Mouse (Mus musculus) heart, embryonic 13.5 days (tissue): ENCODE data around the gene Ate1. TPM values are rescaled to one million over a fixed set of nuclear protein-coding genes. Genes with fewer than 3 reads are reported as not detected.

ENCODE experiments used
- ATAC-seq: fragments of 200-750 bp; cut with Nextera tagmentation; 2 replicates; pipeline ENCODE4 v1.8.0; 2017; ENCODE audit warnings: moderate TSS enrichment; ENCODE audit not compliant: insufficient number of reproducible peaks, low FRiP score, low TSS enrichment; ENCODE audit errors: extremely low read depth
- H3K27ac ChIP-seq: fragments of 300-500 bp; sonication (generic); replicated peaks from 2 replicates; pipeline ENCODE4 v1.5.1; 2015; ENCODE audit warnings: moderate library complexity, mild to moderate bottlenecking, inconsistent platforms
- H3K27me3 ChIP-seq: fragments of 300-500 bp; sonication (generic); replicated peaks from 2 replicates; pipeline ENCODE4 v1.6.1; 2015; ENCODE audit warnings: mild to moderate bottlenecking, inconsistent platforms
- H3K36me3 ChIP-seq: fragments of 300-500 bp; sonication (generic); 2 replicates; pipeline ENCODE4 v1.6.1; 2015; ENCODE audit warnings: mild to moderate bottlenecking, inconsistent platforms
- H3K4me1 ChIP-seq: fragments of 300-500 bp; sonication (generic); 2 replicates; pipeline ENCODE4 v1.6.1; 2015; ENCODE audit warnings: inconsistent platforms
- H3K4me2 ChIP-seq: fragments of 300-500 bp; sonication (generic); 2 replicates; pipeline ENCODE4 v1.6.1; 2015; ENCODE audit warnings: inconsistent platforms, mild to moderate bottlenecking, moderate library complexity
- H3K4me3 ChIP-seq: fragments of 300-500 bp; sonication (generic); 2 replicates; pipeline ENCODE4 v1.5.1; 2015; ENCODE audit warnings: moderate library complexity, mild to moderate bottlenecking, inconsistent platforms
- H3K9ac ChIP-seq: fragments of 300-500 bp; sonication (generic); 2 replicates; pipeline ENCODE4 v1.6.1; 2015; ENCODE audit warnings: inconsistent platforms, mild to moderate bottlenecking, moderate library complexity
- H3K9me3 ChIP-seq: fragments of 300-500 bp; sonication (generic); 2 replicates; pipeline ENCODE4 v1.6.1; 2016; ENCODE audit warnings: inconsistent platforms
- WGBS: fragments of 180-500 bp; shearing (Covaris S2); methylation state at CpG from one replicate; pipeline ENCODE4 v1.1.7; 2015; ENCODE audit warnings: mixed read lengths; 5-methylcytosine and 5-hydroxymethylcytosine counted together
- polyA plus RNA-seq: library from polyadenylated mRNA; unstranded; fragments of >200 nt; fragmentation: Nextera tagmentation; extraction: Ambion mirVana; gene quantifications from 2 replicates; pipeline ENCODE4 v1.2.1, GENCODE M21; 2015

Ate1 gene
- 49.6 and 59.6 TPM in 2 replicates for polyA plus RNA-seq

DNA sequence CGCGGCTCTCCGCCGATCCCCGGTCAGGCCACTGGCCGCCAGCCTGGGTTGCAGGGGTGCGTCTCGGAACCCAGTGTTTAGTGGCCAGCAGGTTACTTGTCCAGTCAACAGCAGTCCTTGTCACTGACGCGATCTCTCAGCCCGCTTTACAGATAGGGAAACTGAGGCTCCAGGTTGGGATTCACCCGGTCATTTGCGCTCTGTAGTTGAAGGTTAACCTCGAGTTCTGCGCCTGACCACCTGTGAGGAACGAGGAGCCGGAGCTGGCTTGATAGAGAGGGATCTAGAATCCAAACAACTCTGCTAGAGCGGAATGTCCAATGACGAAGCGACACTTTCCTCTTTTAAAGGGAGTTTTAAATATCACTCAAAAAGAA is at the start of gene Ate1:
Ate1 (minus strand) TSS at position 321 of the 377 bp plus-strand sequence.
- WGBS: 18% methylated on average over 20 of the region's 20 CpGs
- H3K36me3 ChIP-seq: peaks cover 5% of the 10 kb centered on the region
- H3K9ac ChIP-seq: peak within 1 kb of the TSS; percentile 98
- no peaks in the 10 kb centered on the region for H3K27me3 ChIP-seq
- H3K4me3 ChIP-seq: peak within 1 kb of the TSS; percentile 94
- H3K9me3 ChIP-seq: no peaks in the 10 kb centered on the region
- H3K4me2 ChIP-seq: peak within 1 kb of the TSS; percentile 80
- peak within 1 kb of the TSS; percentile 98 for H3K27ac ChIP-seq
- peaks cover 29% of the 10 kb centered on the region for H3K4me1 ChIP-seq
- no peak for ATAC-seq

DNA sequence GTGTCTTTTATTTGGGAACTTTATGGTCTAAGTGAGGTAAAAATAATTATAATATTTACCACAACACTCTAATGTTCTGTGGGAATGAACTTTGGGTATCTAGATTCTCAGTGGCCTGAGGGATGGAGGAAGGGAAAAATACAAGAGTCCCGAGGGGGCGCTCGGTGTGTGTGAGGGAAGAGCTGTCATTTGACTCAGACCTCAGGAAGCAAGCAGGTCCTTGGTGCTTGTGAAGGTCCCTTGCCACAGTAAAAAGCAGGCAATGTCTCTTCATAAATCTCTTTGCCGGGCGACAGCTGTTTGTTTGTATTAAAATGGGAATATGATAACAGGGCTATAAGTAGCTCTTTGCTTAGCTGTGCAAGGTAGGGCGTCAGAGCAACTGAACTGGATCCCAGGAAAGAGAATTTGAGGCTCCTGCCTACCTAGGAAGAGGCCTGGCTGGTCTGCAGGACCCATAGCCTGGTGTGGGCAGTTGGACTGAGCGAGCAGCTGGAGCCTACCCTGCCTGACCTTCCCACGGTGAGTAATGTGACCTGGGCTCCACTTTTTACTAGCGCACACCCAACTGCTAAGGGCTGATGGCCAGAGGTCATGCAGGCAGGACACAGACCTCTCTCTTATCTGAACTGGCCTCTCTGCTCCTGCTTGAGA is 48.7 kb upstream of the Ate1 start:
- no peak for ATAC-seq
- H3K27me3 ChIP-seq: no peaks in the 10 kb centered on the region
- no peak overlapping the region for H3K4me2 ChIP-seq
- H3K9ac ChIP-seq: no peak overlapping the region
- peak overlapping the region; percentile 46 for H3K27ac ChIP-seq
- peaks cover 22% of the 10 kb centered on the region for H3K4me1 ChIP-seq
- no peaks in the 10 kb centered on the region for H3K36me3 ChIP-seq
- H3K9me3 ChIP-seq: no peaks in the 10 kb centered on the region
- WGBS: 31% methylated on average over 9 of the region's 9 CpGs
- H3K4me3 ChIP-seq: no peak overlapping the region

DNA sequence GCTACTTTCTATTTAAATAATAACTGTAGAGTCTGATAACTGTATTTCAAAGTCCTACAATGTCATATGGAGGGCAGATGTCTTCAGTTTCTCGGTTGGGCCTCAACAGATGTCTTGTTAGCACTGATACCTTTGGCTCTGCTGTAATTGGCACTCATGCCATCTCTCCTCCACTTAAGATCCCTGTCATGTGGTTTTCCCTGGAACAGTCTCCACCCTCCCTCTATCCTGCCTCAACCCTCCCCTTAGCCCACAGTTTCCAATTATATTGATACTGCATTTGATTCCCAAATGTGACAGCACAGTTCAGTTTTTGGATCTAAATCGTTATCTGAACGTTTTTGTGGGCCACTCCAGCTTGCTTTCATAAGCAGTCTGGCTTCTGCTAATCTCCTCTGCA is 44.4 kb upstream of the Ate1 start:
- no peak for ATAC-seq

DNA sequence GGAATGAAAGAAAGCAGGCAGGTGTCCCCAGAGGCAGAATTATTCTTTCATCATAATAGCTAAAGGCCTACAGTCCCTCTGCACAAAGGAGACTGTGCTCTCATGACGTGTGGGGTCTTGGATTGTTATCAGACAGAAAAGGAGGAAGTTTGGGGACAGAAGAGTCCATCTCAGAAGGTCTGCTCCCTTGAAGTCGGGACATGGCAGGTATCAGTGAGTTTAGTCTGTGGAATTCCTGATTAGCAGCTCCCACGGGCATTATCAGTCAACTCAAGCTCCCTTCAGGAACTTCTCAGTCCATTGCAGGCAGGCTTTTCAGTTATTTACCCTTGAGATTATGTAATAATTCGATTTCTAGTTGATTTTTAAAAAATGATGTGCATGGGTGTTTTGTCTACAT is 43.7 kb upstream of the Ate1 start:
- no peak for ATAC-seq
- no peak overlapping the region for H3K4me2 ChIP-seq
- H3K9me3 ChIP-seq: no peaks in the 10 kb centered on the region
- no peak overlapping the region for H3K9ac ChIP-seq
- WGBS: 28% methylated on average over 4 of the region's 4 CpGs
- H3K36me3 ChIP-seq: no peaks in the 10 kb centered on the region
- 0 out of 2 replicates have a peak overlapping the region, but pooled peaks have one; percentile 8 for H3K27ac ChIP-seq
- H3K27me3 ChIP-seq: no peaks in the 10 kb centered on the region
- peaks cover 17% of the 10 kb centered on the region for H3K4me1 ChIP-seq
- H3K4me3 ChIP-seq: no peak overlapping the region

More for the DNA sequence above, 44.4 kb upstream of the Ate1 start:
- Histone ChIP-seq H3K27ac (no peak overlapping the region), H3K9me3 (no peaks in the 10 kb centered on the region), H3K4me2 (no peak overlapping the region), H3K9ac (no peak overlapping the region), H3K27me3 (no peaks in the 10 kb centered on the region), H3K4me3 (no peak overlapping the region), H3K4me1 (peaks cover 23% of the 10 kb centered on the region), H3K36me3 (no peaks in the 10 kb centered on the region)
- WGBS: 46% methylated on average over 3 of the region's 3 CpGs

DNA sequence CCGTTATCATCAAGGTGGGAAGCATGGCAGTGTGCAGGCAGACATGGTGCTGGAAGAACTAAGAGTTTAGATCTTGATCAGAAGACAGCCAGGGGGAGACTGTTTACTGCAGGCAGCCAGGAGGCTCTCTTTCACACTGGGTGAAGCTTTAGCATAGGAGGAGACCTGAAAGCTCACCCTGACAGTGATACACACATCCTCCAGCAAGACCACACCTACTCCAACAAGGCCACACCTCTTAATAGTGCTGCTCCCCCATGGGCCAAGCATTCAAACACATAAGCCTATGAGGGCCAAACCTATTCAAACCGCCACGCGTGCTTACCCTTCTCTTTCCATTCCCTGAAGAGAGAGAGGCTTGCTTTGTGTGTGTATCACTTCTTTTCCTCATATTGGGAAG is 43.1 kb upstream of the Ate1 start:
- WGBS: 90% methylated on average over 4 of the region's 4 CpGs
- no peak for ATAC-seq

GRCm38 (mm10) chr7:130560933-130561332 is 40.8 kb upstream of the Ate1 start:
- 0 out of 2 replicates have a peak, but pooled peaks cover 11% of the 10 kb centered on the region for H3K4me1 ChIP-seq
- H3K36me3 ChIP-seq: no peaks in the 10 kb centered on the region
- H3K4me3 ChIP-seq: no peak overlapping the region
- ATAC-seq: no peak
- H3K27me3 ChIP-seq: no peaks in the 10 kb centered on the region
- no peaks in the 10 kb centered on the region for H3K9me3 ChIP-seq
- WGBS: 60% methylated on average over 1 of the region's 1 CpGs
- no peak overlapping the region for H3K4me2 ChIP-seq
- H3K27ac ChIP-seq: no peak overlapping the region
- H3K9ac ChIP-seq: no peak overlapping the region

More for the DNA sequence above, 43.1 kb upstream of the Ate1 start:
- no peak overlapping the region for H3K27ac ChIP-seq
- H3K4me1 ChIP-seq: 0 out of 2 replicates have a peak, but pooled peaks cover 12% of the 10 kb centered on the region
- no peak overlapping the region for H3K4me2 ChIP-seq
- H3K9me3 ChIP-seq: no peaks in the 10 kb centered on the region
- no peaks in the 10 kb centered on the region for H3K36me3 ChIP-seq
- H3K9ac ChIP-seq: no peak overlapping the region
- no peak overlapping the region for H3K4me3 ChIP-seq
- no peaks in the 10 kb centered on the region for H3K27me3 ChIP-seq

DNA sequence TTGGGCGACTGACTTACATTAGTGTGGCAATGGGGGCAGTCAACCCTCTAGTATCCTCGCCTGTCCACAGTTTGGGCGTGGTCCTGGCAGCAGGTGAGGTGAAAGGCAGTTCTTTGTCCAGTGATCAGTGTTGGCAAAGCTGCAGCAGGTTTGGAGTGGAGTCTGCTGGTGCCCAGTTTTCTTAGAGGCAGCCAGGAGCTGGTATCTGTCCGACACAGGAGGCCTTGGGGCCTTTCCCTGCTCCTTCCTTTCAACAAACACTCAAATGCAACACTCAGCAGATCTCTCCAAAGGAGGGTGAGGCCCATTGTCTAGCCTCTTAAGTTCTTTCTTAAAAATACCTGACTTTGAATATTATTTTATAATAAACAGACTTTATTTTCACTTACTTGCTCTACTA is 38.4 kb upstream of the Ate1 start:
- H3K27me3 ChIP-seq: no peaks in the 10 kb centered on the region
- no peak for ATAC-seq
- H3K4me2 ChIP-seq: no peak overlapping the region
- H3K9me3 ChIP-seq: no peaks in the 10 kb centered on the region
- WGBS: 67% methylated on average over 4 of the region's 4 CpGs
- no peak overlapping the region for H3K9ac ChIP-seq
- no peak overlapping the region for H3K4me3 ChIP-seq
- no peak overlapping the region for H3K27ac ChIP-seq
- H3K4me1 ChIP-seq: no peaks in the 10 kb centered on the region; the same call in 1 of the 2 replicates
- H3K36me3 ChIP-seq: no peaks in the 10 kb centered on the region

DNA sequence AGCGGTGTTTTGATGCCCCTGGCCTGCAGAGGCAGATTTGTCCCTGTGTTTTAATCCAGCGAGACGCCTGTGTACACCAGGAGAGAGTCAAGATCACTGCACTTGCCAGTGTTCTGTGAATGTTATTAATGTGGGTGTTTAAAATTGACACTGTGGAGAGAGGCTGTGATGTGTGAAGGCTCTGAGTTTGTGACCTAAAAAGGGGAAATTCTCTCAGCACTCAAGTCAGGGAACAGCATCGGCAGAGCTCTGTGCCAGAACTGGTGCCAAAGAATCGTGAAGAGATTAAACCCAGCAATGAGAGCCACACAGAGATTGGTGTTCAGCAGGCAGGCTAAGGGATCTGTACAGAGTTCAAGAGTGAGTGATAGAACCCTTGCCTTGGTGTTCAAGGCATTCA is 35.4 kb upstream of the Ate1 start:
- Histone ChIP-seq H3K4me3 (no peak overlapping the region), H3K27ac (no peak overlapping the region)
- ATAC-seq: no peak

GRCm38 (mm10) chr7:130553321-130553720 is 33.2 kb upstream of the Ate1 start:
- WGBS: 75% methylated on average over 4 of the region's 4 CpGs
- H3K27me3 ChIP-seq: no peaks in the 10 kb centered on the region
- H3K4me2 ChIP-seq: no peak overlapping the region
- no peaks in the 10 kb centered on the region for H3K36me3 ChIP-seq
- H3K9me3 ChIP-seq: no peaks in the 10 kb centered on the region
- H3K9ac ChIP-seq: no peak overlapping the region
- peaks cover 4% of the 10 kb centered on the region; the same call in 1 of the 2 replicates for H3K4me1 ChIP-seq
- no peak overlapping the region for H3K4me3 ChIP-seq
- H3K27ac ChIP-seq: no peak overlapping the region
- ATAC-seq: no peak

More for the DNA sequence above, 35.4 kb upstream of the Ate1 start:
- Histone ChIP-seq H3K4me1 (peaks cover 4% of the 10 kb centered on the region; the same call in 1 of the 2 replicates), H3K9ac (no peak overlapping the region), H3K36me3 (no peaks in the 10 kb centered on the region), H3K9me3 (no peaks in the 10 kb centered on the region), H3K27me3 (no peaks in the 10 kb centered on the region), H3K4me2 (no peak overlapping the region)
- WGBS: 66% methylated on average over 5 of the region's 5 CpGs

GRCm38 (mm10) chr7:130552780-130553179 is 32.6 kb upstream of the Ate1 start:
- 36% methylated on average over 5 of the region's 5 CpGs for WGBS
- no peak for ATAC-seq
- no peaks in the 10 kb centered on the region for H3K36me3 ChIP-seq
- peaks cover 4% of the 10 kb centered on the region; the same call in 1 of the 2 replicates for H3K4me1 ChIP-seq
- H3K27me3 ChIP-seq: no peaks in the 10 kb centered on the region
- H3K4me3 ChIP-seq: no peak overlapping the region
- 0 out of 2 replicates have a peak overlapping the region, but pooled peaks have one; percentile 18 for H3K27ac ChIP-seq
- H3K4me2 ChIP-seq: no peak overlapping the region
- H3K9me3 ChIP-seq: no peaks in the 10 kb centered on the region
- 0 out of 2 replicates have a peak overlapping the region, but pooled peaks have one; percentile 14 for H3K9ac ChIP-seq

DNA sequence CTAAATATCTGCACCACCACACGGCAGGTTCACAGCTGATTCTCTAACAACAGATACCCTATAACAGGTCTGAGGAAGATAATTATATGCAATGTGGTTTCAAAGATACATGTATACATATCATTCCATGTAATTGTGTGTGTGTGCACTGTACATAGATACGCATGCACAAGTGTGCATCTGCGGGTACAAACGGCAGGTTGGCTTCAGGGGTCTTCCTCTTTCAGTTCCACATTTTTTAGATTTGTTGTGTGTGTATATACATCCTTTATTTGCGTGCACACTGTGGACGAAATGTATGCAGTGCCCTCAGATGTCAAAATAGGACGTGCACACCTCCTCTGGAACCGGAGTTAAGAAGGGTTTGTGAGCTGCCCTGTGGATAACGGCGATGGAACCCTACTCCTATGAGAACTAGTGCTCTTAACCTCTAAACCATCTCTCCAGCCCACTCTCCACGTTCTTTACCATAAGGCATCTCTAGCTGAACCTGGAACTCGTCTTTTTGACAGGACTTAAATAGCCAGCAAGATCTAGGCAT is 27.5 kb upstream of the Ate1 start:
- no peak for ATAC-seq
- Histone ChIP-seq H3K9ac (peak overlapping the region; percentile 98), H3K27ac (peak overlapping the region; percentile 100)

More for the DNA sequence above, 27.5 kb upstream of the Ate1 start:
- H3K4me1 ChIP-seq: peaks cover 23% of the 10 kb centered on the region
- peaks cover 29% of the 10 kb centered on the region for H3K36me3 ChIP-seq
- H3K27me3 ChIP-seq: no peaks in the 10 kb centered on the region
- WGBS: 76% methylated on average over 12 of the region's 12 CpGs
- peak overlapping the region; percentile 95 for H3K4me3 ChIP-seq
- no peaks in the 10 kb centered on the region for H3K9me3 ChIP-seq
- peak overlapping the region; percentile 91 for H3K4me2 ChIP-seq
